Mouse (Mus musculus) C2C12 (cell line): ENCODE results near the gene Slc22a14. TPM values are rescaled to one million over a fixed set of nuclear protein-coding genes. Genes with fewer than 3 reads are reported as not detected.

Experiments
- H3K27me3 ChIP-seq: one replicate; pipeline ENCODE4 v1.6.1; 2011; ENCODE audit not compliant: control insufficient read depth, insufficient read depth, insufficient read length
- H3K36me3 ChIP-seq: one replicate; pipeline ENCODE4 v1.6.1; 2011; ENCODE audit not compliant: control insufficient read depth, insufficient read depth
- H3K4me3 ChIP-seq: one replicate; pipeline ENCODE4 v1.5.1; 2011; ENCODE audit warnings: mild to moderate bottlenecking, control low read depth; ENCODE audit not compliant: poor library complexity, insufficient read depth, severe bottlenecking
- H3K79me2 ChIP-seq: one replicate; pipeline ENCODE4 v1.6.1; 2011; ENCODE audit not compliant: control insufficient read depth, insufficient read depth
- H3K79me3 ChIP-seq: one replicate; pipeline ENCODE4 v1.6.1; 2011; ENCODE audit warnings: low read depth, control low read depth
- H3ac ChIP-seq: one replicate; pipeline ENCODE3; 2011; ENCODE audit warnings: low read depth; ENCODE audit not compliant: control insufficient read depth, insufficient read length
- CEBPB ChIP-seq: IDR thresholded peaks from one replicate; pipeline ENCODE4 v1.6.1; 2011; ENCODE audit warnings: low read depth, mild to moderate bottlenecking, control low read depth, moderate library complexity
- CTCF ChIP-seq: IDR thresholded peaks from one replicate; pipeline ENCODE4 v1.5.1; 2011; ENCODE audit not compliant: control insufficient read depth, insufficient read depth, insufficient read length
- FOSL1 ChIP-seq: IDR thresholded peaks from one replicate; pipeline ENCODE4 v1.8.0; 2011; ENCODE audit warnings: mild to moderate bottlenecking, low read length; ENCODE audit not compliant: poor library complexity, insufficient read depth, severe bottlenecking
- MAX ChIP-seq: IDR thresholded peaks from one replicate; pipeline ENCODE4 v1.6.1; 2011; ENCODE audit warnings: mild to moderate bottlenecking, control low read depth
- MYOD1 ChIP-seq: IDR thresholded peaks from one replicate; pipeline ENCODE4 v1.6.1; 2011; ENCODE audit warnings: low read depth; ENCODE audit not compliant: control insufficient read depth, insufficient read length
- MYOG ChIP-seq: IDR thresholded peaks from one replicate; pipeline ENCODE4 v1.6.1; 2011; ENCODE audit not compliant: control insufficient read depth, insufficient read length; ENCODE audit errors: extremely low read depth
- USF1 ChIP-seq: IDR thresholded peaks from one replicate; pipeline ENCODE4 v1.6.1; 2011; ENCODE audit warnings: low read depth, mild to moderate bottlenecking, control low read depth, moderate library complexity
- polyA plus RNA-seq: library from polyadenylated mRNA; unstranded; fragments of >200 nt; fragmentation: generic; extraction: Trizol; gene quantifications from one replicate; pipeline ENCODE4 v1.2.1, GENCODE M21; 2012; ENCODE audit warnings: missing spikeins

Gene Slc22a14
- polyA plus RNA-seq, 1 experiment, result not detected

DNA sequence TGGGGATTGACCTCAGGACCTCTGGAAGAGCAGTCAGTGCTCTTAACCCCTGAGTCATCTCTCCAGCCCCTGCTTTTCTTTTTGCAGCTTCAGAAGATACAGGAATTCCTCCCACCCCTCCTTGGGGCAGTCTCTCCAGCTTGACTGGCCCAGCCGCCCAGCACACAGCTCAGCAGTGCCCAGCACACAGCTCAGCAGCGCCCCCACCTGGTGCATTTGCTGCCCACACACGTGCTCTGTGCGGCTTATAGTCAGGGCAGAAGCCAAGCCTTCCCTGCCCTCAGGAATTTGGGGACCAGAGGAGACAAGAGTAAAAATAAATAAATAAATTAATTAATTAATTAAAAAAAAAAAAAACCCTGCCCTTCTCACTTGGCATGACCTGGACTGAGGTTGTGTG lies 13.3 kb downstream of the Slc22a14 start:
- H3K79me2 ChIP-seq, result no peaks in the 10 kb centered on the region
- H3K27me3 ChIP-seq, result no peaks in the 10 kb centered on the region
- no peaks in the 10 kb centered on the region for H3K79me3 ChIP-seq
- H3K36me3 ChIP-seq, result no peaks in the 10 kb centered on the region
- H3K4me3 ChIP-seq, result no peak overlapping the region
- H3ac ChIP-seq, result no peak overlapping the region
- TF ChIP-seq MYOD1 (no peak), FOSL1 (no peak), MYOG (no peak), CTCF (peak; percentile 97), MAX (peak; percentile 87), USF1 (peak; percentile 19)

DNA sequence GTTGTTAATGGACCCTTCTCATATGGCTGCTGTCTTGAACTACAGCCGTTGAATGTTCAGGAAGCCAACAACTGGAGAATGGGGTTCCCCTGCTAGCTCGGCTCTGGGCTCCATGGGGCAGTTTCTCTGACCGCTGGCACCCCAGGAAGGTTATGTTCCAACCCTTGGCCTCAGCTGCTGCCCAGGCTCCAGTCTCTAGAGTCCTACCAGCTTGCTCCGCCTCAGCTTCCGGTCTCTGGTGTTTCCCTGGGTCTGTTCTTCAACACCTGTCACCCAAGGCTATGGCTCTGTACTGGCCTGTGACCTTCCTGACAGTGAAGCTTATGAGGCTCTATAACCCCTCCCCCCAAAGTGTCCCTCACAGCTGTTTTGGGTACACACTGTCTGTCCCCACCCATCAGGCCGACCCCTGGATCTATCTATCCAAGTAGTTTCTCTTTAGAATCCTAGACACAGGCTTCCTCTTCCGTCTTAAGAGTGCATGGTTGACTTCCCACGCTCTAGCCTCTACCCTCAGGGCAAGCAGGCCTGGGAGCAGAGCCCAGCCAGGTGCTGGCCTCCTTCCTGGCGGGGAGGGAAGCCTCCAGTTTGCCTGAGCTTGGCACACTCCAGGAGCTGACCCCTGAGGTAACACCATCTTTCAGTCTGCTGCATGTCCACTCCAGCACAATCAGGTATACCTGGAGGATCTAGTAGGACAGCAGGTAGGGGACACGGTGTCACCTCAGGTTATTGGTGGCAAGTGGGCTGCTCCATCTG lies 14.2 kb downstream of the Slc22a14 start:
- Histone ChIP-seq H3K4me3 (no peak overlapping the region), H3K79me3 (no peaks in the 10 kb centered on the region), H3K27me3 (no peaks in the 10 kb centered on the region), H3K36me3 (no peaks in the 10 kb centered on the region), H3ac (no peak overlapping the region), H3K79me2 (no peaks in the 10 kb centered on the region)
- TF ChIP-seq FOSL1 (no peak), MAX (no peak), MYOG (no peak), CEBPB (no peak), USF1 (no peak), CTCF (no peak), MYOD1 (no peak)

DNA sequence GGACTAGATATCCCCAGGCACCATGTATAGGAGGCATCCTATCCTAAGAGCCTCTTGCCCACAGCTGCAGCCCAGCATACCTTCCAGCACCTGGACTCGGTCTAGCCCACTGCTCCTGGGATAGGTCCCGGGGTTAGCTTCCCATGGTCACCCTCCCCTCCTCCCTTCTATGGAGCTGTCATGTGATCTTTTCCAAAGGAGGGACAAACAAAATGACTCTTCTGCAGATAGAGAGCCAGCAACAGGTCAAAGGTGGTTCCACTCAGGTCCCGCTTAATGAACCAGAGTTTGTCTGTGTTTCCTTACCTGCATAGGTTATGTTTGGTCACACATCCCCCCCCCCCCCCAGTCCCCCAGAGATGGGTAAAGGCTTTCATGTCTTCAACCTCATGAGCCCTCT lies 14.8 kb downstream of the Slc22a14 start:
- Histone ChIP-seq H3K36me3 (no peaks in the 10 kb centered on the region), H3K27me3 (no peaks in the 10 kb centered on the region), H3K79me3 (no peaks in the 10 kb centered on the region), H3K79me2 (no peaks in the 10 kb centered on the region), H3ac (no peak overlapping the region), H3K4me3 (no peak overlapping the region)
- TF ChIP-seq MAX (no peak), CEBPB (no peak), CTCF (no peak), FOSL1 (no peak), MYOD1 (no peak), USF1 (no peak), MYOG (no peak)

DNA sequence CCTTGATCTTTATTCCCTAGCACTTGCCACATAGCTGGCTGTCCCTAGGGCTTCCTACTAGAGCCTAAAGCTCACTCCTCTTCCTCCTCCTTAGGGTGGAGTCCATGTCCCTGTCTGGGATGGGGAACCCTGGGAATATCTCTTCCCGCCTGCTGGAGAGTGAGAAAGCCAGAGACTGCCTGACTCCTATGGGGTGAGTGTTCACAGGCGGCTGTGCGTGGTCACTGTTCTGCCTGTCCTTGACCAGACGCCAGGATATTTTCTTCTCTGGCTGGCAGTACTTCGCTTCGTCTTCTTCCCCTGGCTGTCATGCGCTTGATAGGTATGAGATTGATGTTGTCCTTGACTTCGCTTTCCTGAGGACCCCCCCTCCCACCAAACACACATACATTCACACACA lies 19.0 kb downstream of the Slc22a14 start:
- no peak overlapping the region for H3ac ChIP-seq
- no peak for TF ChIP-seq MYOG
- TF ChIP-seq MYOD1, result no peak
- TF ChIP-seq CTCF, result no peak
- TF ChIP-seq FOSL1, result no peak
- no peak for TF ChIP-seq MAX
- no peak for TF ChIP-seq USF1
- no peak for TF ChIP-seq CEBPB
- H3K4me3 ChIP-seq, result no peak overlapping the region
- H3K36me3 ChIP-seq, result peaks cover 9% of the 10 kb centered on the region
- H3K79me3 ChIP-seq, result no peaks in the 10 kb centered on the region
- H3K79me2 ChIP-seq, result no peaks in the 10 kb centered on the region
- no peaks in the 10 kb centered on the region for H3K27me3 ChIP-seq

- peaks cover 9% of the 10 kb centered on the region for H3K36me3 ChIP-seq
- no peak overlapping the region for H3K4me3 ChIP-seq
These were observed 22.6 kb downstream of the Slc22a14 start for GRCm38 (mm10) chr9:119342728-119343127.

More at GRCm38 (mm10) chr9:119342728-119343127, 22.6 kb downstream of the Slc22a14 start:
- H3K79me2 ChIP-seq, result peaks cover 7% of the 10 kb centered on the region
- H3K27me3 ChIP-seq, result no peaks in the 10 kb centered on the region
- no peak for TF ChIP-seq MAX
- no peak for TF ChIP-seq FOSL1
- TF ChIP-seq USF1, result no peak
- no peak for TF ChIP-seq MYOG
- no peak for TF ChIP-seq MYOD1
- no peak for TF ChIP-seq CEBPB
- no peak for TF ChIP-seq CTCF
- peaks cover 5% of the 10 kb centered on the region for H3K79me3 ChIP-seq
- H3ac ChIP-seq, result no peak overlapping the region
